Mouse (Mus musculus) hindbrain, embryonic 13.5 days (tissue): Measurements from ENCODE around the gene Rnf220. TPM values are rescaled to one million over a fixed set of nuclear protein-coding genes. Genes with fewer than 3 reads are reported as not detected.

Experiments
- ATAC-seq: fragments of 200-750 bp; cut with Nextera tagmentation; 2 replicates; pipeline ENCODE4 v1.8.0; 2017; ENCODE audit warnings: moderate TSS enrichment; ENCODE audit not compliant: low FRiP score
- H3K27ac ChIP-seq: fragments of 300-500 bp; sonication (generic); 2 replicates; pipeline ENCODE4 v1.5.1; 2015; ENCODE audit warnings: inconsistent platforms, mild to moderate bottlenecking, moderate library complexity
- H3K27me3 ChIP-seq: fragments of 300-500 bp; sonication (generic); 2 replicates; pipeline ENCODE4 v1.6.1; 2015; ENCODE audit warnings: mild to moderate bottlenecking, inconsistent platforms
- H3K36me3 ChIP-seq: fragments of 300-500 bp; sonication (generic); 2 replicates; pipeline ENCODE4 v1.6.1; 2015; ENCODE audit warnings: mild to moderate bottlenecking, inconsistent platforms
- H3K4me1 ChIP-seq: fragments of 300-500 bp; sonication (generic); replicated peaks from 2 replicates; pipeline ENCODE4 v1.6.1; 2015; ENCODE audit warnings: inconsistent platforms
- H3K4me2 ChIP-seq: fragments of 300-500 bp; sonication (generic); 2 replicates; pipeline ENCODE4 v1.6.1; 2015; ENCODE audit warnings: inconsistent platforms, mild to moderate bottlenecking, moderate library complexity
- H3K4me3 ChIP-seq: fragments of 300-500 bp; sonication (generic); 2 replicates; pipeline ENCODE4 v1.5.1; 2015; ENCODE audit warnings: mild to moderate bottlenecking, inconsistent platforms
- H3K9ac ChIP-seq: fragments of 300-500 bp; sonication (generic); 2 replicates; pipeline ENCODE4 v1.6.1; 2015; ENCODE audit warnings: mild to moderate bottlenecking, inconsistent platforms
- H3K9me3 ChIP-seq: fragments of 300-500 bp; sonication (generic); 2 replicates; pipeline ENCODE4 v1.6.1; 2016; ENCODE audit warnings: inconsistent platforms
- WGBS: fragments of 180-500 bp; shearing (Covaris S2); methylation state at CpG from one replicate; pipeline ENCODE4 v1.1.7; 2015; 5-methylcytosine and 5-hydroxymethylcytosine counted together
- polyA plus RNA-seq: library from polyadenylated mRNA; unstranded; fragments of >200 nt; fragmentation: Nextera tagmentation; extraction: Ambion mirVana; gene quantifications from 2 replicates; pipeline ENCODE4 v1.2.1, GENCODE M21; 2015

The Rnf220 gene
- polyA plus RNA-seq, 1 experiment from 2014 or later: 102 TPM

GRCm38 (mm10) chr4:117250982-117251381 is 245.9 kb downstream of the Rnf220 start:
- Histone ChIP-seq H3K27ac (no peak overlapping the region), H3K36me3 (no peaks in the 10 kb centered on the region), H3K9me3 (no peaks in the 10 kb centered on the region), H3K4me1 (peaks cover 35% of the 10 kb centered on the region), H3K4me2 (peak overlapping the region; percentile 64), H3K27me3 (no peaks in the 10 kb centered on the region), H3K9ac (0 out of 2 replicates have a peak overlapping the region, but pooled peaks have one; percentile 75), H3K4me3 (peak overlapping the region; percentile 61; the same call in 1 of the 2 replicates)
- no peak for ATAC-seq
- 59% methylated on average over 1 of the region's 1 CpGs for WGBS

- no peak overlapping the region; the same call in 1 of the 2 replicates for H3K27ac ChIP-seq
- H3K9me3 ChIP-seq: no peaks in the 10 kb centered on the region
- no peak for ATAC-seq
- no peak overlapping the region for H3K9ac ChIP-seq
- H3K4me3 ChIP-seq: no peak overlapping the region
- H3K27me3 ChIP-seq: no peaks in the 10 kb centered on the region
- no peaks in the 10 kb centered on the region for H3K36me3 ChIP-seq
- 75% methylated on average over 6 of the region's 6 CpGs for WGBS
- no peak overlapping the region for H3K4me2 ChIP-seq
- no peaks in the 10 kb centered on the region for H3K4me1 ChIP-seq
Measured at GRCm38 (mm10) chr4:117240867-117241266, 256.0 kb downstream of the Rnf220 start.

- H3K27me3 ChIP-seq: no peaks in the 10 kb centered on the region
- no peaks in the 10 kb centered on the region for H3K9me3 ChIP-seq
- H3K4me2 ChIP-seq: no peak overlapping the region
- no peak overlapping the region for H3K27ac ChIP-seq
- H3K36me3 ChIP-seq: no peaks in the 10 kb centered on the region
- ATAC-seq: no peak
- 70% methylated on average over 2 of the region's 2 CpGs for WGBS
- no peak overlapping the region for H3K4me3 ChIP-seq
- H3K9ac ChIP-seq: no peak overlapping the region
- H3K4me1 ChIP-seq: no peaks in the 10 kb centered on the region
Measured at GRCm38 (mm10) chr4:117239153-117239552, 257.7 kb downstream of the Rnf220 start.

GRCm38 (mm10) chr4:117235822-117236221 is 261.0 kb downstream of the Rnf220 start:
- 57% methylated on average over 4 of the region's 4 CpGs for WGBS
- H3K27ac ChIP-seq: no peak overlapping the region
- no peaks in the 10 kb centered on the region for H3K27me3 ChIP-seq
- H3K4me2 ChIP-seq: no peak overlapping the region
- H3K4me1 ChIP-seq: no peaks in the 10 kb centered on the region
- no peaks in the 10 kb centered on the region for H3K36me3 ChIP-seq
- ATAC-seq: no peak
- H3K9me3 ChIP-seq: no peaks in the 10 kb centered on the region
- H3K9ac ChIP-seq: no peak overlapping the region
- no peak overlapping the region for H3K4me3 ChIP-seq

- no peaks in the 10 kb centered on the region for H3K27me3 ChIP-seq
- WGBS: 69% methylated on average over 7 of the region's 7 CpGs
- ATAC-seq: no peak
Measured at GRCm38 (mm10) chr4:117234166-117234741, 262.6 kb downstream of the Rnf220 start.

GRCm38 (mm10) chr4:117231208-117231607 is 265.6 kb downstream of the Rnf220 start:
- ATAC-seq: no peak
- WGBS: 85% methylated on average over 2 of the region's 2 CpGs
- Histone ChIP-seq H3K9me3 (no peaks in the 10 kb centered on the region), H3K27ac (no peak overlapping the region), H3K4me3 (no peak overlapping the region), H3K4me2 (no peak overlapping the region), H3K27me3 (0 out of 2 replicates have a peak, but pooled peaks cover 2% of the 10 kb centered on the region), H3K4me1 (no peaks in the 10 kb centered on the region), H3K36me3 (no peaks in the 10 kb centered on the region), H3K9ac (no peak overlapping the region)

More at GRCm38 (mm10) chr4:117234166-117234741, 262.6 kb downstream of the Rnf220 start:
- H3K36me3 ChIP-seq: no peaks in the 10 kb centered on the region
- no peak overlapping the region for H3K9ac ChIP-seq
- no peak overlapping the region for H3K4me2 ChIP-seq
- no peaks in the 10 kb centered on the region for H3K9me3 ChIP-seq
- H3K4me1 ChIP-seq: no peaks in the 10 kb centered on the region
- H3K4me3 ChIP-seq: no peak overlapping the region
- H3K27ac ChIP-seq: no peak overlapping the region

- Histone ChIP-seq H3K27ac (no peak overlapping the region), H3K4me2 (no peak overlapping the region), H3K9ac (no peak overlapping the region), H3K4me1 (no peaks in the 10 kb centered on the region), H3K4me3 (no peak overlapping the region), H3K27me3 (0 out of 2 replicates have a peak, but pooled peaks cover 2% of the 10 kb centered on the region), H3K9me3 (no peaks in the 10 kb centered on the region), H3K36me3 (no peaks in the 10 kb centered on the region)
- WGBS: 56% methylated on average over 10 of the region's 10 CpGs
- no peak for ATAC-seq
Measured at GRCm38 (mm10) chr4:117230331-117230730, 266.5 kb downstream of the Rnf220 start.

- WGBS: 77% methylated on average over 15 of the region's 15 CpGs
- no peak overlapping the region for H3K9ac ChIP-seq
- H3K4me2 ChIP-seq: no peak overlapping the region
- no peaks in the 10 kb centered on the region for H3K9me3 ChIP-seq
- no peaks in the 10 kb centered on the region for H3K36me3 ChIP-seq
- H3K27me3 ChIP-seq: 0 out of 2 replicates have a peak, but pooled peaks cover 2% of the 10 kb centered on the region
- H3K4me3 ChIP-seq: no peak overlapping the region
- no peak for ATAC-seq
- H3K4me1 ChIP-seq: no peaks in the 10 kb centered on the region
- H3K27ac ChIP-seq: no peak overlapping the region
Measured at GRCm38 (mm10) chr4:117229590-117229989, 267.3 kb downstream of the Rnf220 start.

- no peak overlapping the region for H3K4me2 ChIP-seq
- H3K27ac ChIP-seq: no peak overlapping the region
- no peak overlapping the region for H3K4me3 ChIP-seq
- no peaks in the 10 kb centered on the region for H3K36me3 ChIP-seq
- ATAC-seq: no peak
- H3K4me1 ChIP-seq: no peaks in the 10 kb centered on the region
- H3K27me3 ChIP-seq: 0 out of 2 replicates have a peak, but pooled peaks cover 2% of the 10 kb centered on the region
- H3K9me3 ChIP-seq: no peaks in the 10 kb centered on the region
- H3K9ac ChIP-seq: no peak overlapping the region
Measured at GRCm38 (mm10) chr4:117225250-117225649, 271.6 kb downstream of the Rnf220 start.

- ATAC-seq: no peak
- Histone ChIP-seq H3K27ac (no peak overlapping the region), H3K4me1 (no peaks in the 10 kb centered on the region)
Measured at GRCm38 (mm10) chr4:117224122-117224521, 272.7 kb downstream of the Rnf220 start.

GRCm38 (mm10) chr4:117223001-117223400 is 273.9 kb downstream of the Rnf220 start:
- Histone ChIP-seq H3K36me3 (no peaks in the 10 kb centered on the region), H3K4me2 (no peak overlapping the region), H3K9me3 (no peaks in the 10 kb centered on the region), H3K27ac (no peak overlapping the region), H3K9ac (no peak overlapping the region), H3K27me3 (0 out of 2 replicates have a peak, but pooled peaks cover under 1% of the 10 kb centered on the region), H3K4me3 (no peak overlapping the region), H3K4me1 (no peaks in the 10 kb centered on the region)
- no peak for ATAC-seq
- WGBS: 39% methylated on average over 5 of the region's 5 CpGs

More at GRCm38 (mm10) chr4:117224122-117224521, 272.7 kb downstream of the Rnf220 start:
- no peak overlapping the region for H3K4me3 ChIP-seq
- no peaks in the 10 kb centered on the region for H3K9me3 ChIP-seq
- H3K4me2 ChIP-seq: no peak overlapping the region
- H3K9ac ChIP-seq: no peak overlapping the region
- 0 out of 2 replicates have a peak, but pooled peaks cover 2% of the 10 kb centered on the region for H3K27me3 ChIP-seq
- no peaks in the 10 kb centered on the region for H3K36me3 ChIP-seq
- WGBS: 76% methylated on average over 8 of the region's 8 CpGs

- Histone ChIP-seq H3K4me1 (no peaks in the 10 kb centered on the region), H3K9ac (no peak overlapping the region), H3K9me3 (no peaks in the 10 kb centered on the region), H3K27ac (no peak overlapping the region), H3K4me2 (no peak overlapping the region), H3K4me3 (no peak overlapping the region), H3K36me3 (no peaks in the 10 kb centered on the region), H3K27me3 (no peaks in the 10 kb centered on the region)
- 85% methylated on average over 9 of the region's 9 CpGs for WGBS
- no peak for ATAC-seq
Measured at GRCm38 (mm10) chr4:117221836-117222235, 275.0 kb downstream of the Rnf220 start.
